Mouse (Mus musculus) intestine, embryonic 16.5 days (tissue): ENCODE data around the gene 1700021F05Rik. TPM values are rescaled to one million over a fixed set of nuclear protein-coding genes. Genes with fewer than 3 reads are reported as not detected.
"Not testable (repeated sequence)": the region's sequence is repeated elsewhere in the genome, so short reads cannot be mapped to it uniquely, and the experiment has no call there.

Experiments used
- ATAC-seq: fragments of 200-750 bp; cut with Nextera tagmentation; 2 replicates; pipeline ENCODE4 v1.8.0; 2017; ENCODE audit warnings: moderate TSS enrichment, moderate library complexity
- H3K27ac ChIP-seq: fragments of 300-500 bp; sonication (generic); 2 replicates; pipeline ENCODE4 v1.5.1; 2014; ENCODE audit warnings: mild to moderate bottlenecking, low read length
- H3K27me3 ChIP-seq: fragments of 300-500 bp; sonication (generic); replicated peaks from 2 replicates; pipeline ENCODE4 v1.6.1; 2014; ENCODE audit warnings: low read length, control low read depth, mixed read lengths; ENCODE audit not compliant: control insufficient read depth, insufficient read depth
- H3K36me3 ChIP-seq: fragments of 300-500 bp; sonication (generic); 2 replicates; pipeline ENCODE4 v1.6.1; 2014; ENCODE audit warnings: low read length, control low read depth; ENCODE audit not compliant: control insufficient read depth, insufficient read depth
- H3K4me1 ChIP-seq: fragments of 300-500 bp; sonication (generic); 2 replicates; pipeline ENCODE4 v1.6.1; 2014; ENCODE audit warnings: low read length, control low read depth, mixed read lengths; ENCODE audit not compliant: control insufficient read depth, insufficient read depth
- H3K4me2 ChIP-seq: fragments of 300-500 bp; sonication (generic); 2 replicates; pipeline ENCODE4 v1.6.1; 2014; ENCODE audit warnings: low read depth, low read length, control low read depth
- H3K4me3 ChIP-seq: fragments of 300-500 bp; sonication (generic); 2 replicates; pipeline ENCODE4 v1.5.1; 2014; ENCODE audit warnings: mild to moderate bottlenecking, low read length
- H3K9ac ChIP-seq: fragments of 300-500 bp; sonication (generic); 2 replicates; pipeline ENCODE4 v1.6.1; 2014; ENCODE audit warnings: low read depth, low read length
- H3K9me3 ChIP-seq: fragments of 300-500 bp; sonication (generic); 2 replicates; pipeline ENCODE4 v1.6.1; 2016; ENCODE audit warnings: low read length, control low read depth; ENCODE audit not compliant: control insufficient read depth
- WGBS: fragments of 180-500 bp; shearing (Covaris S2); extraction: QIAGEN DNeasy Blood & Tissue Kit; methylation state at CpG from one replicate; pipeline ENCODE4 v1.1.7; 2014; 5-methylcytosine and 5-hydroxymethylcytosine counted together
- polyA plus RNA-seq: library from polyadenylated mRNA; unstranded; fragments of >200 nt; fragmentation: Nextera tagmentation; extraction: Ambion mirVana; gene quantifications from 2 replicates; pipeline ENCODE4 v1.2.1, GENCODE M21; 2015

1700021F05Rik gene
- polyA plus RNA-seq, 1 experiment from 2014 or later: 78.8 TPM

DNA sequence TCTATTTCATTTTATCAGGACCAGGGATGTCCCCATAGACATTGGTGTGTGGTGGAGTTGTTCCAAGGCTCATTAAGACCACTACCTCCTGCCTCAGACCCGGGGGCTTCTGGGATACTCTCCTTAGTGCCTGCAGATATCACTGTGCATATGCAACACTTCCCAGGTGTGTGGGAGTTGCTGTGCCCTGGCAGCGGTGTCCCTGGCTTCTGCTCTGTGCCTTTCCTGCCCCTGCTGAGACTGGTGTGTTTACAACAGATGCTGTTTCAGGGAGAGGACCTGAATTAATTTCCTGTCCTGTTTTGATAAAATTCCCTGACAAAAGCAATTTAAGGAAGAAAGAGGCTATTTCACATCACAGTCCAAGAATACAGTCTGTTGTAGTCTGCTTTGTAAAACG is 10.1 kb upstream of the 1700021F05Rik start:
- no peak for ATAC-seq
- Histone ChIP-seq H3K27ac (no peak overlapping the region), H3K27me3 (no peaks in the 10 kb centered on the region), H3K9me3 (no peaks in the 10 kb centered on the region), H3K4me1 (no peaks in the 10 kb centered on the region), H3K4me2 (no peak overlapping the region), H3K9ac (no peak overlapping the region), H3K4me3 (no peak overlapping the region), H3K36me3 (no peaks in the 10 kb centered on the region)
- WGBS: 47% methylated on average over 3 of the region's 3 CpGs

DNA sequence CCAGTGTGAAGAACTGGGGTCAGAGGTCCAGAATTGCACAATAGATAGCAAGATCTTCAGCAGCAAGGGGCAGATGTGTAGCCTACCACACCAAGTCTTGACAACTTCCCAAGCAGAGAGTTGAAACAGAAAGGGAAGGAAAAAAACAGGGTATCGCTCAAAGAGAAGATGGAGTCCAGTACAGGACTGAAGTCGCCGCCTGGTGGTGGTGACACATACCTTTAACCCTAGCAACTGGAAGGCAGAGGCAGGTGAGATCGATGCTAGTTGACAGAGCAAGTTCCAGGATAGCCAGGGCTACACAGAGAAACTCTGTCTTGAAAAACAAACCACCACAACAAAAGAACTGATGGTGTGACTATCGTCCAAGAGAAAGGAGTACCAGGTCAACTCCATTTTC is 8.6 kb upstream of the 1700021F05Rik start:
- WGBS: 57% methylated on average over 5 of the region's 5 CpGs
- Histone ChIP-seq H3K4me1 (no peaks in the 10 kb centered on the region), H3K9me3 (no peaks in the 10 kb centered on the region), H3K27ac (no peak overlapping the region), H3K4me3 (no peak overlapping the region), H3K36me3 (no peaks in the 10 kb centered on the region), H3K27me3 (no peaks in the 10 kb centered on the region), H3K9ac (no peak overlapping the region), H3K4me2 (no peak overlapping the region)
- no peak for ATAC-seq

DNA sequence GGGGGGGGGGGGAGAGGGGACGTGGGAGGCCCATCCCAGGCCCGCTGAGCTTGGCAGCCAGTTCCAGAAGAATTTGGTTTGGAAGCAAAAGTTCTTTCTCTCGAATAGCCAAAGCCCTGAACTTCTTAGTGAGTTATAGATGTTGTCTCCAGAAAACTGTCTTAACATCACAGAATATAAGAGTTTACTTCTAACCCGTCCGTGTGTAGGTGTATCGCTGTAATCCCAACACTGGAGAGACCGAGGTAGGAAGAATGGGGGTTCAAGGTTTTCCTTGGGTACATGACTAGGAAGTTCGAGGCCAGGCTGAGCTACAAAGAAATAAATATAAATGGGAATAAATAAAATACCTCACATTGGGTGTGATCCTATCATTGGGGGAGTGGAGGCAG is 355 bp upstream of the 1700021F05Rik start:
- no peaks in the 10 kb centered on the region for H3K36me3 ChIP-seq
- peaks cover 15% of the 10 kb centered on the region for H3K4me1 ChIP-seq
- no peaks in the 10 kb centered on the region for H3K9me3 ChIP-seq
- 41% methylated on average over 8 of the region's 8 CpGs for WGBS
- H3K4me3 ChIP-seq: peak overlapping the region; percentile 86
- H3K4me2 ChIP-seq: peak overlapping the region; percentile 73
- no peaks in the 10 kb centered on the region for H3K27me3 ChIP-seq
- no peak overlapping the region for H3K27ac ChIP-seq
- peak; percentile 14 for ATAC-seq
- no peak overlapping the region; the same call in 1 of the 2 replicates for H3K9ac ChIP-seq

DNA sequence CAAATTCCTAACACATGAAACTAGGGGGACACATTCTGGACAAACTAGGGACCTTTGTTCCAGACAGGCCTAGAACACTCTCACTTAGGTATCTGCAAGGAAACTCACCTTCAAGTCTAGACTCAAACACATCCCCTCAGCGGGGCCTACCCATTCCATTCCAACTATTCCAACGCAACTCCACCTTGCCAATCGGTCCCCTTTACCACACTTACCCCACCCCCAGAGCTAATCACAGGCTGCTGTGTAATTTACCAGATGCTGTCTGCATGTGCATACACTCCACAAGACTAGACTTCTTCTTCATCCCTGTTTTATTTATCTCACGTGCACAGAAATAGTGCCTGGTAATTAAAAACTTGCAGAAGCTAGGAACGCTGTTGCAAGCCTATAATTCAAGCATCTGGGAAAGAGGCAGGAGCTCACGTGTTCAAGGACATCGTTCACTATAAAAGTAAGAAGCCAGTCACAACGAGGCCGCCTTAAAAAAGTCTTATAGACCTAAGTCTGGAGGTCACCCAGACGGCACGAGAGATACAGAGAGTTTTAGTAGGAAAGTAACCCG is 966 bp downstream of the 1700021F05Rik start:
- WGBS: 14% methylated on average over 12 of the region's 12 CpGs
- H3K27ac ChIP-seq: peak overlapping the region; percentile 82
- H3K9ac ChIP-seq: peak overlapping the region; percentile 96
- peaks cover 15% of the 10 kb centered on the region for H3K4me1 ChIP-seq
- H3K27me3 ChIP-seq: no peaks in the 10 kb centered on the region
- H3K4me2 ChIP-seq: peak overlapping the region; percentile 73
- H3K9me3 ChIP-seq: no peaks in the 10 kb centered on the region
- no peak for ATAC-seq
- peak overlapping the region; percentile 86 for H3K4me3 ChIP-seq
- 0 out of 2 replicates have a peak, but pooled peaks cover 3% of the 10 kb centered on the region for H3K36me3 ChIP-seq

DNA sequence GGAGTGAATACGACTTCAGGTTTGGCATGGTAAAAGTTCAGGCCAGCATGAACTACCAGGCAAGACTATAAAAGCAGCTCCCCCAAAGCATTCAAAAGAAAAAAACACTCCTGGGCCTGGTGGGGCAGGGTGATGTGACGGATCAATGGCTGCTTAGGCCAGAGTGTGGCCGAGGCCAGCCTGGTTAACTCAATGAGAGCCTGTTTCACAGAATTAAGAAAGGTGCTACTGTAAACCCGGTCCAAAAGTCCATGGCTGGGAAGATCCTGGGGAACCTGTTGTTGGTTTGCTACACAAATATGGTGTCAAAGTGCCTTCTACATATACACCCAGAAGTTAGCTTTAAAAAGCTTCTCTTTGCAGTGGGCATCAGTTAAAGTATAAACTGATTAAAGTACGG is 2.0 kb downstream of the 1700021F05Rik start:
- Histone ChIP-seq H3K4me2 (no peak overlapping the region), H3K27ac (no peak overlapping the region)
- WGBS: 80% methylated on average over 5 of the region's 5 CpGs

DNA sequence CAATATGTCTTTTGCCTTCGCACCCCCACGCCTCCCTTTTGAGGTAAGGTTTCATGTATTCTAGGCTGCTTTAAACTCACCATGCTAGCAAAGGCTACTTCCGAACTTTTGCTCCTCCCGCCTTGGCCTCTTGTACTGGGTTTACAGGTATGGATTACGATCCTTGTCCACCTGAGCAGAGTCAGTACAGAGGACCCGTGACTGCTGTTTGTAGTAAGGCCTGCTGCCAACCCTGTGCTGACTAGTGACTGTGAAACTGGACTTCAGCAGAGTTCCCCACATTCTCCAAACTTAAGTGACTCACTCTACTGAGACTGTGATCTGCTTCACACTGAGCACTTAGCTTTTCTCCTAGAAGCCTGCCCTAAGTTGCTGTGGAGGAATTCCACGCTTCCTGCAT is 3.1 kb downstream of the 1700021F05Rik start:
- H3K4me1 ChIP-seq: peaks cover 15% of the 10 kb centered on the region
- H3K4me3 ChIP-seq: no peak overlapping the region
- H3K4me2 ChIP-seq: no peak overlapping the region
- 88% methylated on average over 7 of the region's 7 CpGs for WGBS
- no peaks in the 10 kb centered on the region for H3K9me3 ChIP-seq
- ATAC-seq: no peak
- 0 out of 2 replicates have a peak, but pooled peaks cover 3% of the 10 kb centered on the region for H3K36me3 ChIP-seq
- H3K27ac ChIP-seq: peak overlapping the region; percentile 3; the same call in 1 of the 2 replicates
- no peak overlapping the region for H3K9ac ChIP-seq
- H3K27me3 ChIP-seq: no peaks in the 10 kb centered on the region

More for the DNA sequence above, 2.0 kb downstream of the 1700021F05Rik start:
- Histone ChIP-seq H3K27me3 (no peaks in the 10 kb centered on the region), H3K36me3 (0 out of 2 replicates have a peak, but pooled peaks cover 3% of the 10 kb centered on the region), H3K9me3 (no peaks in the 10 kb centered on the region), H3K4me1 (peaks cover 15% of the 10 kb centered on the region), H3K9ac (no peak overlapping the region), H3K4me3 (no peak overlapping the region)
- ATAC-seq: no peak

DNA sequence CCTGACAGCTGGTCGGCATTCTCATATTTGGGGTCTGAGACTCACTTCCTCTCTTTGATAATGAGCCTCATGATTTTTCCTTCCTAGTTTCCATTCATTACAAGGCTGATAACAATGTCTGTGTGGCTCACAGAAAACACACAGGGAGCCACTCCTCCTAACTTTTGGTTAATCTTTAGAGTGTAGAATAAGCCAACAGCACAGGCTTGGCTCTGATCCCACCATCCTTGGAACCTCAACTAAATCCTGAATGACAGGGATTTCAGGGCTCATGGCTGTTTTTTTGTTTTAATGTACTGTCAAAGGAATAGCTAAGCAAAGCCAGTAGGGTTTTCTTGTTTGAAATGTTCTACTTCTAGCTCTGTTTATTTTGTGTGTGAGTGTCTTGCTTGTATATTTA is 6.4 kb downstream of the 1700021F05Rik start:
- WGBS: 59% methylated on average over 1 of the region's 1 CpGs
- ATAC-seq: no peak
- H3K4me2 ChIP-seq: no peak overlapping the region
- H3K4me1 ChIP-seq: peaks cover 8% of the 10 kb centered on the region; the same call in 1 of the 2 replicates
- no peak overlapping the region for H3K9ac ChIP-seq
- no peaks in the 10 kb centered on the region for H3K27me3 ChIP-seq
- H3K9me3 ChIP-seq: no peaks in the 10 kb centered on the region
- H3K4me3 ChIP-seq: no peak overlapping the region
- no peak overlapping the region for H3K27ac ChIP-seq
- peaks cover 11% of the 10 kb centered on the region; the same call in 1 of the 2 replicates for H3K36me3 ChIP-seq

DNA sequence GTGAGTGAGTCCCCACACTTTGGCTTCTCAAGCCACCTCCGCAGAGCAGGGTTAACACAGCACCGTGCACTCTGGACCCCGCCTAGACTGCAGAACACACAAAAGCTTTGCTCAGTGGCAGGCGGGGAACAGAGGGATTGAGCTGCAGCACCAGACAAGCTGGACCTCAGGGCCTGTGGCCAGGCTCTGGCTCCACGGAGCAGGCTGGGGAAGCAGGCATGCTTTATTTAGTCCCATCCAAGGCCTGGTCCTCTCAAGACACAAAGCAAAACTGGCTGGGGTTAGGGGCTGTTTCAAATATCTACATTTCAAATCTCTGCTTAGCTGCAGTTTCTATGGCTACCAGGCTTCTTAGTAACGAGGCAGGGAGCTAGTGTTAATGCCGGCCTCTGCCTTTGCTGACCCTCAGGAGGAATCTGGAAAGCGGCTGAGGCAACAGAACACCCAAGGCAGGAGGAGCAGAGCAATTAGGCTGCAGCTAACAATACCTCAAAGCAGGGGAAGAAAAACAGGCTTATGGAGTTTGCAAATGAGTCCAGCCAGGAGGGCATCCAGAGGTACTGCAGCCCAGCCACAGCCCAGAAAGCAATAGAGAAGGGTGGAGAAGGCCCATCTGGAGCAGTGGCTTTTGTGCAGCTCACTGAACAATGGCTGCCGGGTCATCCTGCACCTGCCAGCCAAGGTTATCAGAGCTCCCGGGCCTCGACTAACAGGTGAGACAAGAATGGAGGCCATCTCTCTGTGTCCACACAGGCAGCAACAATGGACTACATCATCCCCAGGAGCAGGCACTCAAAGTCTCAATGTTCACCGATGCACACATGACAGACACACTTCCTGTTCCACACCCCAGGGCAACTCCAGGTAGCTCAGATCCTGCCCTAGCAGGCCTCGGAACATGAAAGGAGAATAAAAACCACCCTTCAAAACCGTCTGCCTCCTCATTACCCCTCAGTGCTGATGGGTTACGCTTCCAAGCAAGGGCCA is 13.2 kb downstream of the 1700021F05Rik start:
- no peaks in the 10 kb centered on the region for H3K27me3 ChIP-seq
- ATAC-seq: peak; percentile 71
- peaks cover 17% of the 10 kb centered on the region; the same call in 1 of the 2 replicates for H3K36me3 ChIP-seq
- 44% methylated on average over 15 of the region's 15 CpGs for WGBS
- H3K9ac ChIP-seq: no peak overlapping the region
- H3K4me1 ChIP-seq: peaks cover 10% of the 10 kb centered on the region; the same call in 1 of the 2 replicates
- H3K4me2 ChIP-seq: no peak overlapping the region
- H3K27ac ChIP-seq: peak overlapping the region; percentile 33
- H3K9me3 ChIP-seq: no peaks in the 10 kb centered on the region
- H3K4me3 ChIP-seq: no peak overlapping the region

DNA sequence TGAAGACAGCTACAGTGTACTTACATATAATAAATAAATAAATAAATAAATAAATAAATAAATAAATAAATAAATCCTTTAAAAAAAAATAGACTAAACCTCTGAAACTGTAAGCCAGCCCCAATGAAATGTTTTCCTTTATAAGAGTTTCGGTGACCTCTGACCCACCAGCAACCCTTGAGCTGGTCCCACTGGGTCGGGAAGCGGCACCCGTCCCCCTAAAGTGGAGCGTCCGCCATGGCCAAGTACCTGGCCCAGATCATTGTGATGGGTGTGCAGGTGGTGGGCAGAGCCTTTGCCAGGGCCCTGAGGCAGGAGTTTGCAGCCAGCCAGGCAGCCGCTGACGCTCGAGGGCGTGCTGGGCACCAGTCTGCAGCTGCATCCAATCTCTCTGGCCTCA is 16.9 kb downstream of the 1700021F05Rik start, which contains the start of gene Gm9803:
Gene Gm9803 (plus strand): TSS at position 154 of the 400 bp plus-strand sequence.
- not testable (repeated sequence) for H3K4me2 ChIP-seq, ATAC-seq, H3K27me3 ChIP-seq, H3K4me3 ChIP-seq, H3K9me3 ChIP-seq, H3K9ac ChIP-seq, H3K27ac ChIP-seq, H3K36me3 ChIP-seq
- WGBS: 95% methylated on average over 10 of the region's 10 CpGs
- H3K4me1 ChIP-seq: peaks cover 10% of the 10 kb centered on the region; the same call in 1 of the 2 replicates
